Mouse (Mus musculus): ENCODE results near the gene Tmem106a. TPM values are rescaled to one million over a fixed set of nuclear protein-coding genes. Genes with fewer than 3 reads are reported as not detected.
"Not testable (repeated sequence)": the region's sequence is repeated elsewhere in the genome, so short reads cannot be mapped to it uniquely, and the experiment has no call there.

Gene Tmem106a
- total and polyA plus RNA-seq, 2 experiments from 2014 or later = 2.7 to 4.2 TPM

GRCm38 (mm10) chr11:101635660-101636059 lies 53.6 kb downstream of the Tmem106a start:
- H3K27me3 ChIP-seq (ENCODE audit: control insufficient read depth, insufficient read depth, low read length) = no peaks in the 10 kb centered on the region
- H3K36me3 ChIP-seq (replicated peaks; ENCODE audit: control insufficient read depth, insufficient read depth, low read length) = peaks cover 25% of the 10 kb centered on the region
- no peak overlapping the region for H3K27ac ChIP-seq (ENCODE audit: low read depth)
- no peak for TF ChIP-seq CTCF (IDR thresholded peaks at IDR 0.05; ENCODE audit: low read depth)
- no peak for TF ChIP-seq EP300 (IDR thresholded peaks at IDR 0.05; ENCODE audit: low read depth)
- no peak overlapping the region for H3K4me3 ChIP-seq (ENCODE audit: low read depth, low read length)
- DNase-seq (ENCODE audit: low spot score) (no peak), ATAC-seq (ENCODE audit: insufficient read depth, low read depth) (no peak)
- 76% methylated on average over 10 of the region's 10 CpGs for WGBS
- H3K9ac ChIP-seq (replicated peaks; ENCODE audit: low read depth, low read length) = no peak overlapping the region
- no peaks in the 10 kb centered on the region for H3K4me1 ChIP-seq (ENCODE audit: control insufficient read depth, insufficient read depth)
- no peak overlapping the region for H3K4me2 ChIP-seq (ENCODE audit: low read depth, low read length)
- no peaks in the 10 kb centered on the region for H3K9me3 ChIP-seq (replicated peaks; ENCODE audit: control insufficient read depth, low read length)

GRCm38 (mm10) chr11:101639761-101640160 lies 57.7 kb downstream of the Tmem106a start:
- ATAC-seq (ENCODE audit: insufficient read depth, low read depth) = no peak
- no peak overlapping the region for H3K9ac ChIP-seq (replicated peaks; ENCODE audit: low read depth, low read length)
- no peaks in the 10 kb centered on the region for H3K27me3 ChIP-seq (ENCODE audit: control insufficient read depth, insufficient read depth, low read length)
- H3K9me3 ChIP-seq (replicated peaks; ENCODE audit: control insufficient read depth, low read length) = no peaks in the 10 kb centered on the region
- TF ChIP-seq CTCF (IDR thresholded peaks at IDR 0.05; ENCODE audit: low read depth) (no peak), EP300 (IDR thresholded peaks at IDR 0.05; ENCODE audit: low read depth) (no peak)
- no peak overlapping the region for H3K27ac ChIP-seq (ENCODE audit: low read depth)
- H3K4me1 ChIP-seq (ENCODE audit: control insufficient read depth, insufficient read depth) = no peaks in the 10 kb centered on the region
- WGBS = 89% methylated on average over 4 of the region's 4 CpGs
- H3K4me3 ChIP-seq (ENCODE audit: low read depth, low read length) = no peak overlapping the region
- no peak for DNase-seq (ENCODE audit: low spot score)
- H3K36me3 ChIP-seq (replicated peaks; ENCODE audit: control insufficient read depth, insufficient read depth, low read length) = peaks cover 15% of the 10 kb centered on the region
- H3K4me2 ChIP-seq (ENCODE audit: low read depth, low read length) = no peak overlapping the region

GRCm38 (mm10) chr11:101640857-101641709 lies 59.0 kb downstream of the Tmem106a start:
- not testable (repeated sequence) for H3K27me3 ChIP-seq (ENCODE audit: control insufficient read depth, insufficient read depth, low read length); H3K36me3 ChIP-seq (replicated peaks; ENCODE audit: control insufficient read depth, insufficient read depth, low read length); H3K9me3 ChIP-seq (replicated peaks; ENCODE audit: control insufficient read depth, low read length); H3K4me1 ChIP-seq (ENCODE audit: control insufficient read depth, insufficient read depth)
- Histone ChIP-seq H3K9ac (replicated peaks; ENCODE audit: low read depth, low read length) (peak overlapping the region; percentile 53), H3K27ac (ENCODE audit: low read depth) (peak overlapping the region; percentile 87), H3K4me2 (ENCODE audit: low read depth, low read length) (peak overlapping the region; percentile 57), H3K4me3 (ENCODE audit: low read depth, low read length) (peak overlapping the region; percentile 39)
- ATAC-seq (ENCODE audit: insufficient read depth, low read depth) (peak; percentile 73), DNase-seq (ENCODE audit: low spot score) (peak; percentile 24)
- WGBS = 6% methylated on average over 39 of the region's 53 CpGs

Other genes starting within 250 kb of the Tmem106a start
- 0.50 TPM in 1 of 2 replicates, not detected in the other for gene G6pc, start 214.7 kb upstream of the Tmem106a start, total RNA-seq (2014; rRNA removed; ENCODE audit: low replicate concordance)
- gene G6pc, start 214.7 kb upstream of the Tmem106a start, polyA plus RNA-seq (2015; fragmentation: Nextera tagmentation; extraction: Ambion mirVana) = 0.05 TPM in 1 of 2 replicates, not detected in the other
- gene Aarsd1, start 164.6 kb upstream of the Tmem106a start, total RNA-seq (2014; rRNA removed; ENCODE audit: low replicate concordance) = 16.8 and 37.5 TPM in 2 replicates
- 31.9 and 32.5 TPM in 2 replicates for gene Aarsd1, start 164.6 kb upstream of the Tmem106a start, polyA plus RNA-seq (2015; fragmentation: Nextera tagmentation; extraction: Ambion mirVana)
- 3.7 TPM in 1 of 2 replicates, not detected in the other for gene Gm27029, start 157.4 kb upstream of the Tmem106a start, total RNA-seq (2014; rRNA removed; ENCODE audit: low replicate concordance)
- 7.3 and 8.2 TPM in 2 replicates for gene Gm27029, start 157.4 kb upstream of the Tmem106a start, polyA plus RNA-seq (2015; fragmentation: Nextera tagmentation; extraction: Ambion mirVana)
- 5.8 and 7.5 TPM in 2 replicates for gene Rundc1, start 157.2 kb upstream of the Tmem106a start, total RNA-seq (2014; rRNA removed; ENCODE audit: low replicate concordance)
- gene Rundc1, start 157.2 kb upstream of the Tmem106a start, polyA plus RNA-seq (2015; fragmentation: Nextera tagmentation; extraction: Ambion mirVana) = 10.3 and 11.7 TPM in 2 replicates
- 32.8 and 40.7 TPM in 2 replicates for gene Ptges3l, start 156.9 kb upstream of the Tmem106a start, total RNA-seq (2014; rRNA removed; ENCODE audit: low replicate concordance)
- gene Ptges3l, start 156.9 kb upstream of the Tmem106a start, polyA plus RNA-seq (2015; fragmentation: Nextera tagmentation; extraction: Ambion mirVana) = 86.9 and 93.5 TPM in 2 replicates
- gene Rpl27, start 139.9 kb upstream of the Tmem106a start, total RNA-seq (2014; rRNA removed; ENCODE audit: low replicate concordance) = 796 and 938 TPM in 2 replicates
- 242 and 248 TPM in 2 replicates for gene Rpl27, start 139.9 kb upstream of the Tmem106a start, polyA plus RNA-seq (2015; fragmentation: Nextera tagmentation; extraction: Ambion mirVana)
- gene Ifi35, start 133.8 kb upstream of the Tmem106a start, total RNA-seq (2014; rRNA removed; ENCODE audit: low replicate concordance) = 26.3 and 28.9 TPM in 2 replicates
- 23.9 and 24.2 TPM in 2 replicates for gene Ifi35, start 133.8 kb upstream of the Tmem106a start, polyA plus RNA-seq (2015; fragmentation: Nextera tagmentation; extraction: Ambion mirVana)
- 4.9 and 6.1 TPM in 2 replicates for gene Rnd2, start 117.2 kb upstream of the Tmem106a start, total RNA-seq (2014; rRNA removed; ENCODE audit: low replicate concordance)
- 5.1 and 5.7 TPM in 2 replicates for gene Rnd2, start 117.2 kb upstream of the Tmem106a start, polyA plus RNA-seq (2015; fragmentation: Nextera tagmentation; extraction: Ambion mirVana)
- gene Vat1, start 116.0 kb upstream of the Tmem106a start, total RNA-seq (2014; rRNA removed; ENCODE audit: low replicate concordance) = 82.0 and 84.2 TPM in 2 replicates
- gene Vat1, start 116.0 kb upstream of the Tmem106a start, polyA plus RNA-seq (2015; fragmentation: Nextera tagmentation; extraction: Ambion mirVana) = 19.5 and 19.7 TPM in 2 replicates
- gene Brca1, start 30.3 kb upstream of the Tmem106a start, total RNA-seq (2014; rRNA removed; ENCODE audit: low replicate concordance) = 4.7 and 5.2 TPM in 2 replicates
- 0.94 and 1.9 TPM in 2 replicates for gene Brca1, start 30.3 kb upstream of the Tmem106a start, polyA plus RNA-seq (2015; fragmentation: Nextera tagmentation; extraction: Ambion mirVana)
- 101 and 157 TPM in 2 replicates for gene Nbr1, start 30.1 kb upstream of the Tmem106a start, total RNA-seq (2014; rRNA removed; ENCODE audit: low replicate concordance)
- gene Nbr1, start 30.1 kb upstream of the Tmem106a start, polyA plus RNA-seq (2015; fragmentation: Nextera tagmentation; extraction: Ambion mirVana) = 45.1 and 47.2 TPM in 2 replicates
- not detected in 2 replicates for gene Gm11634, start 17.0 kb downstream of the Tmem106a start, total RNA-seq (2014; rRNA removed; ENCODE audit: low replicate concordance)
- gene Gm11634, start 17.0 kb downstream of the Tmem106a start, polyA plus RNA-seq (2015; fragmentation: Nextera tagmentation; extraction: Ambion mirVana) = not detected in 2 replicates
- gene Rdm1, start 45.0 kb downstream of the Tmem106a start, total RNA-seq (2014; rRNA removed; ENCODE audit: low replicate concordance) = 44.1 and 44.5 TPM in 2 replicates
- 38.1 and 40.4 TPM in 2 replicates for gene Rdm1, start 45.0 kb downstream of the Tmem106a start, polyA plus RNA-seq (2015; fragmentation: Nextera tagmentation; extraction: Ambion mirVana)
- gene Arl4d, start 83.3 kb downstream of the Tmem106a start, total RNA-seq (2014; rRNA removed; ENCODE audit: low replicate concordance) = 8.1 and 12.2 TPM in 2 replicates
- gene Arl4d, start 83.3 kb downstream of the Tmem106a start, polyA plus RNA-seq (2015; fragmentation: Nextera tagmentation; extraction: Ambion mirVana) = 9.9 and 11.3 TPM in 2 replicates
- 12.4 and 13.5 TPM in 2 replicates for gene Dhx8, start 150.7 kb downstream of the Tmem106a start, total RNA-seq (2014; rRNA removed; ENCODE audit: low replicate concordance)
- gene Dhx8, start 150.7 kb downstream of the Tmem106a start, polyA plus RNA-seq (2015; fragmentation: Nextera tagmentation; extraction: Ambion mirVana) = 12.6 and 13.1 TPM in 2 replicates
- gene Etv4, start 203.1 kb downstream of the Tmem106a start, total RNA-seq (2014; rRNA removed; ENCODE audit: low replicate concordance) = 5.2 and 7.5 TPM in 2 replicates
- 2.2 and 2.4 TPM in 2 replicates for gene Etv4, start 203.1 kb downstream of the Tmem106a start, polyA plus RNA-seq (2015; fragmentation: Nextera tagmentation; extraction: Ambion mirVana)

All from heart, postnatal 0 days (tissue).